In genomic region chr9:84825768-84826167, GRCm38 (mm10) we compare ENCODE assay signal across 16 mouse cellular contexts.
A peak's percentile ranks its signal among the peaks of the same experiment; 100 is the strongest.
DNase-seq lines count a peak whose midpoint lies in the region; ATAC-seq and TF ChIP-seq lines count a peak whose summit lies in the region.
"Had no signal": no experiment of that assay in that cellular context is flagged by ENCODE, and none has a peak within 500 bp of the region (broad histone marks: within the 10 kb centered on the region; RNA-seq: fewer than 3 reads in every experiment).

No protein-coding gene starts in this region.

- H3K9me3 ChIP-seq in heart, embryonic 11.5 days (replicated peaks; ENCODE audit: control insufficient read depth, low read length): no peaks in the 10 kb centered on the region
- H3K9me3 ChIP-seq in lung, embryonic 14.5 days (ENCODE audit: low read depth, low read length): no peaks in the 10 kb centered on the region
- H3K9me3 ChIP-seq: hindbrain, embryonic 15.5 days; limb, embryonic 12.5 days; neural tube, embryonic 12.5 days had no signal

- ATAC-seq in heart, embryonic 11.5 days (replicated peaks; ENCODE audit: insufficient number of reproducible peaks, low FRiP score, low TSS enrichment): no peak
- peak; percentile 41; the same call in 1 of the 2 replicates for ATAC-seq in lung, embryonic 14.5 days (ENCODE audit: insufficient read depth)

- intact Hi-C loops in left cerebral cortex, postnatal 25 days (cut with DNase I): loop anchor here (10.0 kb wide), 1 partner anchor 1799 kb away; no protein-coding TSS in a partner anchor

- no peak for TF ChIP-seq CTCF in lung, embryonic 14.5 days (IDR thresholded peaks at IDR 0.05; ENCODE audit: low read depth)

- peak; percentile 91 for DNase-seq in heart, adult 11 months
- peak; percentile 48 for DNase-seq in adipocyte (ENCODE audit: low spot score)
- DNase-seq in gastrocnemius, postnatal 25 days: peak; percentile 18
- peak; percentile 57 for DNase-seq in lung, embryonic 14.5 days
- no peak for DNase-seq in frontal cortex, postnatal 25 days (ENCODE audit: low spot score in 2 of 2)
- DNase-seq in left cerebral cortex, postnatal 25 days (ENCODE audit: low spot score in 2 of 2): no peak
- no peak for DNase-seq in frontal cortex, postnatal 36 days (ENCODE audit: low spot score in 2 of 2)
- DNase-seq: cerebellum, adult 11-12 months; embryo, embryonic 11 days; midbrain, embryonic 14.5 days; thymus, postnatal 14 days had no signal

- H3K27me3 ChIP-seq in heart, embryonic 11.5 days (ENCODE audit: control insufficient read depth, insufficient read depth, low read length): no peaks in the 10 kb centered on the region
- H3K27me3 ChIP-seq in lung, embryonic 14.5 days (ENCODE audit: insufficient read depth, low read length): no peaks in the 10 kb centered on the region
- H3K27me3 ChIP-seq: hindbrain, embryonic 15.5 days; limb, embryonic 12.5 days; neural tube, embryonic 12.5 days had no signal

- no peaks in the 10 kb centered on the region for H3K4me1 ChIP-seq in heart, embryonic 11.5 days (ENCODE audit: control insufficient read depth, insufficient read depth, low read length)
- H3K4me1 ChIP-seq in lung, embryonic 14.5 days (ENCODE audit: insufficient read depth): no peaks in the 10 kb centered on the region
- H3K4me1 ChIP-seq: hindbrain, embryonic 15.5 days; limb, embryonic 12.5 days; neural tube, embryonic 12.5 days had no signal

- no peak overlapping the region for H3K27ac ChIP-seq in heart, embryonic 11.5 days (ENCODE audit: low read depth, low read length)
- H3K27ac ChIP-seq in lung, embryonic 14.5 days (ENCODE audit: low read depth): no peak overlapping the region
- H3K27ac ChIP-seq: hindbrain, embryonic 15.5 days; limb, embryonic 12.5 days; neural tube, embryonic 12.5 days had no signal

- H3K4me3 ChIP-seq in heart, embryonic 11.5 days (ENCODE audit: low read depth, low read length): no peak overlapping the region
- H3K4me3 ChIP-seq in lung, embryonic 14.5 days (ENCODE audit: low read depth, low read length): no peak overlapping the region
- H3K4me3 ChIP-seq: erythroblast, embryonic 14.5 days; hindbrain, embryonic 15.5 days; limb, embryonic 12.5 days; neural tube, embryonic 12.5 days had no signal

- no peak overlapping the region for H3K4me2 ChIP-seq in heart, embryonic 11.5 days
- H3K4me2 ChIP-seq in lung, embryonic 14.5 days: no peak overlapping the region
- H3K4me2 ChIP-seq: hindbrain, embryonic 15.5 days; limb, embryonic 12.5 days; neural tube, embryonic 12.5 days had no signal

- H3K36me3 ChIP-seq in heart, embryonic 11.5 days (ENCODE audit: control insufficient read depth, insufficient read depth, low read length): no peaks in the 10 kb centered on the region
- H3K36me3 ChIP-seq in lung, embryonic 14.5 days (ENCODE audit: insufficient read depth): no peaks in the 10 kb centered on the region
- H3K36me3 ChIP-seq: hindbrain, embryonic 15.5 days; limb, embryonic 12.5 days; neural tube, embryonic 12.5 days had no signal

- H3K9ac ChIP-seq in heart, embryonic 11.5 days (ENCODE audit: low read depth, low read length): no peak overlapping the region
- H3K9ac ChIP-seq in lung, embryonic 14.5 days: no peak overlapping the region
- H3K9ac ChIP-seq: hindbrain, embryonic 15.5 days; limb, embryonic 12.5 days; neural tube, embryonic 12.5 days had no signal

Comparison
In these comparisons a context has a peak if more than half of its experiments do, and no peak if none do; other contexts are left out.
1. DNase-seq: peak in heart, adult 11 months (single experiment), adipocyte (single experiment), gastrocnemius, postnatal 25 days (single experiment) and lung, embryonic 14.5 days (single experiment); none in frontal cortex, postnatal 25 days (0 of 2), left cerebral cortex, postnatal 25 days (0 of 2) and frontal cortex, postnatal 36 days (0 of 2).